Mouse (Mus musculus): ENCODE measurements around the gene Apol8.
A peak's percentile ranks its signal among the peaks of the same experiment; 100 is the strongest.

Apol8 gene

DNA sequence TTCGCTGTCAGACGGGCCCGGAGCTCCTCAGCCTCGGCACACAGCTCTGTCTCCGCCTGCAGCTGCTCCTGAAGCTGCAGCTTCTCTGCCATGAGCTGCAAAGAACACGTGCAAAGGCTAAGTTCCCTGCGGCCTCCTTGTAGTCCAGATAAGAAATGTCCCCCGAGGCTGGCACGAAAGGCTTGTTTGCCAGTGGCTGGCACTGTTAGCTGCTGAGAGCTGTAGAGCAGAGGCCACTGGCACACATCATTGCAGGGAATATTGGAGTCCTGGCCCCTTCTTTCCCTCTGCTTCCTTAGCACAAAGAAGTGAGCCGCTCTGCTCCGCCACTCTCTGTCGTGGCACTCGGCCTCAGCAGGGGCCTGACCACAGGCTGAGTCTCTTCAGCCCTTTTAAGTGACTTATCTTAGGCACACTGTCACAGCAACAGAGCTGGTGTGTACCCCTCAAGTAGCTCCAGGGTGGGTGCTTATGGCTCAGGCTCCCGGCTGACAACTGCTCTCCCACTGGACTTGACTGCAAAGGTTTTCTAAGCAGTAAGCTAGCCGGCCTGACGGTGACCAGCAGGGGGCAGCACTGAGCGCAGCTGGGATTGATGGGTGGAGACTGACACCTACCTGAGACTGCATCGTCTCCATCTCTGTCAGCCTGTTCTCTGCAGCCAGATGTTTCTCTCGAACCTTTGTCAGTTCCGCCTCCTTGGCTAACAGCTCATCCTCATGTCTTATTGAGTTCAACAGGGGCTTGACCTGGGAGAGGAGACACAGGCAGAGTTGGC is 18.6 kb upstream of the Apol8 start:
- Histone ChIP-seq H3K4me3 (replicated peaks; ENCODE audit: low read length) (no peak overlapping the region), H3K36me3 (ENCODE audit: insufficient read depth, low read length) (peaks cover 100% of the 10 kb centered on the region), H3K9me3 (ENCODE audit: low read length) (no peaks in the 10 kb centered on the region), H3K27me3 (ENCODE audit: insufficient read depth, low read length) (no peaks in the 10 kb centered on the region), H3K4me1 (replicated peaks; ENCODE audit: low read depth, low read length) (peaks cover 35% of the 10 kb centered on the region)
- TF ChIP-seq NANOG (IDR thresholded peaks at IDR 0.05; ENCODE audit: borderline replicate concordance, low read length) = no peak
- TF ChIP-seq CTCF (conservative IDR thresholded peaks at IDR 0.05; ENCODE audit: low read length) = peak; percentile 96

DNA sequence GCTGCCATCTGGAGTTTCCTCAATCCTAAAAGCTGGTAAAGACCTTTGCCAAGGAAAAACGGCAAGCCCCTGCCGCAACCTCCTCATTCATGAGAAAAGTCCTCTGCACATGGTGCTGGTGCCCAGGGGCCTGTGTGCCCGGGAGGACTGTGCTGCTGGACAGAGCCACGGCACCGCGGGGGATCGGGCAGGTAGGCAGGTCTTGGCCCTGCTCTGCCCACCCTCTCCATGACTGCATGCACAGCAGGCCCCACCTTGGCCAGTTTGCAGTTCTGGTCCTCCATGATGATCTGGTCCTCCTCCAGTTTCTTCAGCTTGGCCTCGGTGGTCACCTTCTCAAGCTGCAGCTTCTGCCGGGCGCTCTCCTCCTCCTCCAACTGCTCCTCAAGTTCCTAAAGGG is 17.5 kb upstream of the Apol8 start:
- Histone ChIP-seq H3K4me1 (replicated peaks; ENCODE audit: low read depth, low read length) (peaks cover 36% of the 10 kb centered on the region), H3K4me3 (replicated peaks; ENCODE audit: low read length) (no peak overlapping the region), H3K9me3 (ENCODE audit: low read length) (no peaks in the 10 kb centered on the region), H3K36me3 (ENCODE audit: insufficient read depth, low read length) (peaks cover 100% of the 10 kb centered on the region), H3K27me3 (ENCODE audit: insufficient read depth, low read length) (no peaks in the 10 kb centered on the region)
- TF ChIP-seq POU5F1 (IDR thresholded peaks at IDR 0.05; ENCODE audit: borderline replicate concordance, low read length) (no peak), NANOG (IDR thresholded peaks at IDR 0.05; ENCODE audit: borderline replicate concordance, low read length) (no peak), CTCF (conservative IDR thresholded peaks at IDR 0.05; ENCODE audit: low read length) (no peak)

GRCm38 (mm10) chr15:77773099-77773915 is 16.5 kb upstream of the Apol8 start:
- H3K4me3 ChIP-seq (replicated peaks; ENCODE audit: low read length) = no peak overlapping the region
- peaks cover 100% of the 10 kb centered on the region for H3K36me3 ChIP-seq (ENCODE audit: insufficient read depth, low read length)
- no peaks in the 10 kb centered on the region for H3K9me3 ChIP-seq (ENCODE audit: low read length)
- H3K27me3 ChIP-seq (ENCODE audit: insufficient read depth, low read length) = no peaks in the 10 kb centered on the region
- TF ChIP-seq NANOG (IDR thresholded peaks at IDR 0.05; ENCODE audit: borderline replicate concordance, low read length) = no peak
- no peak for TF ChIP-seq POU5F1 (IDR thresholded peaks at IDR 0.05; ENCODE audit: borderline replicate concordance, low read length)
- no peak for TF ChIP-seq CTCF (conservative IDR thresholded peaks at IDR 0.05; ENCODE audit: low read length)
- H3K4me1 ChIP-seq (replicated peaks; ENCODE audit: low read depth, low read length) = peaks cover 36% of the 10 kb centered on the region

- peaks cover 100% of the 10 kb centered on the region for H3K36me3 ChIP-seq (ENCODE audit: insufficient read depth, low read length)
- TF ChIP-seq CTCF (conservative IDR thresholded peaks at IDR 0.05; ENCODE audit: low read length) = no peak
- TF ChIP-seq NANOG (IDR thresholded peaks at IDR 0.05; ENCODE audit: borderline replicate concordance, low read length) = no peak
- no peak for TF ChIP-seq POU5F1 (IDR thresholded peaks at IDR 0.05; ENCODE audit: borderline replicate concordance, low read length)
- no peak overlapping the region for H3K4me3 ChIP-seq (replicated peaks; ENCODE audit: low read length)
- H3K9me3 ChIP-seq (ENCODE audit: low read length) = no peaks in the 10 kb centered on the region
- H3K27me3 ChIP-seq (ENCODE audit: insufficient read depth, low read length) = no peaks in the 10 kb centered on the region
- H3K4me1 ChIP-seq (replicated peaks; ENCODE audit: low read depth, low read length) = peaks cover 25% of the 10 kb centered on the region
Measured at GRCm38 (mm10) chr15:77770942-77771341, 14.1 kb upstream of the Apol8 start.

DNA sequence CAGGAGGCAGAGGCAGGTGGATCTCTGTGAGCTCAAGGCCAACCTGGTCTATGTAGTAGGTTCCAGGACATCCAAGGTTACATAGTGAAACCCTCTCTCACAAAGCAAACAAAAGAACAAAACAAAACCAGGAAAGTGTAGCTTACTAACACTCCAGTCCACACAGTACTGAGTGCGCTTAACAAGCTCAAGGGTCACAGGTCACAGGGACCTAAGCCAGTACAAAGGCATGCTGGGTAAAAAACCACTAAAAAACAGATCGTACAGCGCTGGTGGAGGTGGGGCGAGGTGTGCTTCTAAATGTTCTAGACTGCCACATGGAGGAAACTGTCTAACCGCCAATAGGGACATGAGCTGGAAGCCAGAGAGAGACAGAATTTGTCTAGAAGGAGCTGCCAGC is 13.5 kb upstream of the Apol8 start:
- no peak for TF ChIP-seq CTCF (conservative IDR thresholded peaks at IDR 0.05; ENCODE audit: low read length)
- TF ChIP-seq POU5F1 (IDR thresholded peaks at IDR 0.05; ENCODE audit: borderline replicate concordance, low read length) = no peak
- TF ChIP-seq NANOG (IDR thresholded peaks at IDR 0.05; ENCODE audit: borderline replicate concordance, low read length) = no peak
- Histone ChIP-seq H3K4me1 (replicated peaks; ENCODE audit: low read depth, low read length) (peaks cover 26% of the 10 kb centered on the region), H3K27me3 (ENCODE audit: insufficient read depth, low read length) (no peaks in the 10 kb centered on the region), H3K36me3 (ENCODE audit: insufficient read depth, low read length) (peaks cover 100% of the 10 kb centered on the region), H3K4me3 (replicated peaks; ENCODE audit: low read length) (no peak overlapping the region), H3K9me3 (ENCODE audit: low read length) (no peaks in the 10 kb centered on the region)

DNA sequence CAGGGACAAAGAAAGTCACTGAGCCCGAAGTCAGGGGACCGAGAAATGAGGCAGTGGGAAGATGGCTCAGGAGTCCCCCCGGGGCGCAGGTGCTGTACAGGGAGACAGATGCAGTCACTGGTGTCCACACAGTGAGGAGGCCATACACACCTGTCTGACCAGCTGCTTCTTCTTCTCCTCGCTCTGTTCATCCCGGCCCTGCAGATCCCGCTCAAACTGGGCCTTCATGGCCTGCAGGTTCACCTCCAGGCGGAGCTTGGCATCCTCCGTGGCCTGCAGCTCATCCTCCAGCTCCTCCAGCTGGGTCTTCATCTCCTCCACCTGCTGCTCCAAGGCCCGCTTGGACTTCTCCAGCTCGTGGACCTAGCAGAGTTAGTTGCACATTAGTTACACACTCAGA is 10.2 kb upstream of the Apol8 start:
- no peak for TF ChIP-seq NANOG (IDR thresholded peaks at IDR 0.05; ENCODE audit: borderline replicate concordance, low read length)
- no peak for TF ChIP-seq POU5F1 (IDR thresholded peaks at IDR 0.05; ENCODE audit: borderline replicate concordance, low read length)
- no peak for TF ChIP-seq CTCF (conservative IDR thresholded peaks at IDR 0.05; ENCODE audit: low read length)
- peaks cover 50% of the 10 kb centered on the region for H3K4me1 ChIP-seq (replicated peaks; ENCODE audit: low read depth, low read length)
- H3K9me3 ChIP-seq (ENCODE audit: low read length) = no peaks in the 10 kb centered on the region
- H3K27me3 ChIP-seq (ENCODE audit: insufficient read depth, low read length) = no peaks in the 10 kb centered on the region
- peaks cover 100% of the 10 kb centered on the region for H3K36me3 ChIP-seq (ENCODE audit: insufficient read depth, low read length)
- no peak overlapping the region for H3K4me3 ChIP-seq (replicated peaks; ENCODE audit: low read length)

- Histone ChIP-seq H3K4me3 (replicated peaks; ENCODE audit: low read length) (no peak overlapping the region), H3K9me3 (ENCODE audit: low read length) (no peaks in the 10 kb centered on the region), H3K27me3 (ENCODE audit: insufficient read depth, low read length) (no peaks in the 10 kb centered on the region), H3K36me3 (ENCODE audit: insufficient read depth, low read length) (peaks cover 100% of the 10 kb centered on the region), H3K4me1 (replicated peaks; ENCODE audit: low read depth, low read length) (peaks cover 56% of the 10 kb centered on the region)
- no peak for TF ChIP-seq CTCF (conservative IDR thresholded peaks at IDR 0.05; ENCODE audit: low read length)
- no peak for TF ChIP-seq POU5F1 (IDR thresholded peaks at IDR 0.05; ENCODE audit: borderline replicate concordance, low read length)
- no peak for TF ChIP-seq NANOG (IDR thresholded peaks at IDR 0.05; ENCODE audit: borderline replicate concordance, low read length)
Measured at GRCm38 (mm10) chr15:77765484-77766093, 8.8 kb upstream of the Apol8 start.

- no peak overlapping the region for H3K4me3 ChIP-seq (replicated peaks; ENCODE audit: low read length)
- H3K36me3 ChIP-seq (ENCODE audit: insufficient read depth, low read length) = peaks cover 98% of the 10 kb centered on the region
- no peaks in the 10 kb centered on the region for H3K27me3 ChIP-seq (ENCODE audit: insufficient read depth, low read length)
- H3K4me1 ChIP-seq (replicated peaks; ENCODE audit: low read depth, low read length) = peaks cover 62% of the 10 kb centered on the region
- no peaks in the 10 kb centered on the region for H3K9me3 ChIP-seq (ENCODE audit: low read length)
- TF ChIP-seq POU5F1 (IDR thresholded peaks at IDR 0.05; ENCODE audit: borderline replicate concordance, low read length) (no peak), NANOG (IDR thresholded peaks at IDR 0.05; ENCODE audit: borderline replicate concordance, low read length) (no peak), CTCF (conservative IDR thresholded peaks at IDR 0.05; ENCODE audit: low read length) (no peak)
Measured at GRCm38 (mm10) chr15:77764391-77765006, 7.7 kb upstream of the Apol8 start.
